Mouse (Mus musculus) spleen, postnatal 0 days (tissue): Measurements from ENCODE around the gene Chil6. TPM values are rescaled to one million over a fixed set of nuclear protein-coding genes. Genes with fewer than 3 reads are reported as not detected.

Experiments used
- polyA plus RNA-seq: library from polyadenylated mRNA; unstranded; fragments of >200 nt; fragmentation: Nextera tagmentation; extraction: Ambion mirVana; gene quantifications from 2 replicates; pipeline ENCODE4 v1.2.1, GENCODE M21; 2015

Gene Chil6
- 0.07 TPM in 1 of 2 replicates, not detected in the other for polyA plus RNA-seq

GRCm38 (mm10) chr3:106406082-106406481 lies at the start of gene Chil6:
Gene Chil6, minus strand, starts transcription at chr3:106406182.

Other genes starting within 250 kb of the Chil6 start
- 51.0 and 68.1 TPM in 2 replicates for gene Chil3, start 238.6 kb downstream of the Chil6 start, polyA plus RNA-seq
- not detected in 2 replicates for gene Chil4, start 186.7 kb downstream of the Chil6 start, polyA plus RNA-seq
- 4.9 and 7.1 TPM in 2 replicates for gene Dennd2d, start 76.2 kb upstream of the Chil6 start, polyA plus RNA-seq
- gene Dram2, start 141.6 kb upstream of the Chil6 start, polyA plus RNA-seq, result 29.8 and 39.8 TPM in 2 replicates
- gene Cept1, start 141.6 kb upstream of the Chil6 start, polyA plus RNA-seq, result 21.2 and 25.8 TPM in 2 replicates